Mouse (Mus musculus) MEL (cell line): ENCODE data around the gene Nudt22. TPM values are rescaled to one million over a fixed set of nuclear protein-coding genes. Genes with fewer than 3 reads are reported as not detected.

ENCODE experiments used
- DNase-seq: peaks from one replicate; pipeline ENCODE4 v3.0.0; 2011; ENCODE audit warnings: low read depth, low spot score
- H3K27ac ChIP-seq: 2 replicates; pipeline ENCODE4 v1.5.1; 2012; ENCODE audit warnings: low read depth, mild to moderate bottlenecking, control low read depth, low read length, moderate library complexity; ENCODE audit not compliant: control insufficient read depth
- H3K27me3 ChIP-seq, 2 experiments: fragments of 150-350 bp in 1 of 2; sonication (generic) in 1 of 2; 2 replicates each; pipeline ENCODE4 v1.6.1; 2012; ENCODE audit warnings: low read length in 2 of 2, mild to moderate bottlenecking in 2 of 2, improper control_type of control experiment in 1 of 2, moderate library complexity in 1 of 2; ENCODE audit not compliant: insufficient read depth in 2 of 2, control insufficient read depth in 1 of 2
- H3K36me3 ChIP-seq, 2 experiments: 2 replicates each; pipeline ENCODE4 v1.6.1; 2012 to 2014; ENCODE audit warnings: low read length in 2 of 2, improper control_type of control experiment in 1 of 2, inconsistent platforms in 1 of 2, mild to moderate bottlenecking in 1 of 2; ENCODE audit not compliant: insufficient read depth in 2 of 2, control insufficient read depth in 1 of 2
- H3K4me1 ChIP-seq, 2 experiments: fragments of 150-350 bp in 1 of 2; sonication (generic) in 1 of 2; 2 replicates each; pipeline ENCODE4 v1.6.1; 2012; ENCODE audit warnings: low read length in 2 of 2, improper control_type of control experiment in 1 of 2, mild to moderate bottlenecking in 1 of 2; ENCODE audit not compliant: insufficient read depth in 2 of 2, control insufficient read depth in 1 of 2
- H3K4me3 ChIP-seq, 2 experiments: fragments of 150-350 bp in 1 of 2; sonication (generic) in 1 of 2; 2 replicates each; pipeline ENCODE4 v1.5.1; 2012; ENCODE audit warnings: low read depth in 2 of 2, low read length in 2 of 2, mild to moderate bottlenecking in 2 of 2, moderate library complexity in 2 of 2, control low read depth in 1 of 2, improper control_type of control experiment in 1 of 2; ENCODE audit not compliant: control insufficient read depth in 1 of 2, insufficient read depth in 1 of 2
- H3K79me2 ChIP-seq: 2 replicates; pipeline ENCODE4 v1.6.1; 2012; ENCODE audit warnings: mild to moderate bottlenecking, low read length, moderate library complexity; ENCODE audit not compliant: control insufficient read depth, poor library complexity, insufficient read depth
- H3K9ac ChIP-seq: 2 replicates; pipeline ENCODE4 v1.6.1; 2012; ENCODE audit warnings: low read depth, mild to moderate bottlenecking, control low read depth, low read length, moderate library complexity; ENCODE audit not compliant: control insufficient read depth, poor library complexity, severe bottlenecking
- H3K9me3 ChIP-seq: fragments of 150-350 bp; sonication (generic); replicated peaks from 2 replicates; pipeline ENCODE4 v1.6.1; 2012; ENCODE audit warnings: mild to moderate bottlenecking, low read length, improper control_type of control experiment, moderate library complexity; ENCODE audit not compliant: insufficient read depth
- BHLHE40 ChIP-seq: IDR thresholded peaks from 2 replicates; pipeline ENCODE4 v1.6.1; 2012; ENCODE audit warnings: low read depth, mild to moderate bottlenecking, inconsistent platforms, low read length, improper control_type of control experiment, borderline replicate concordance
- CHD1 ChIP-seq: IDR thresholded peaks from 2 replicates; pipeline ENCODE4 v1.6.1; 2012; ENCODE audit warnings: low read depth, mild to moderate bottlenecking, inconsistent platforms, low read length, improper control_type of control experiment
- CHD2 ChIP-seq: IDR thresholded peaks from 2 replicates; pipeline ENCODE4 v1.6.1; 2011; ENCODE audit warnings: low read length, improper control_type of control experiment
- CTCF ChIP-seq, 3 experiments: IDR thresholded peaks in 2 of 3; conservative IDR thresholded peaks in 1 of 3; 2 replicates each; pipeline ENCODE4 v1.5.1; 2011 to 2012; ENCODE audit warnings: low read length in 3 of 3, low read depth in 2 of 3, mild to moderate bottlenecking in 2 of 3, improper control_type of control experiment in 1 of 3, inconsistent platforms in 1 of 3, mixed read lengths in 1 of 3, moderate library complexity in 1 of 3; ENCODE audit not compliant: control insufficient read depth in 1 of 3, insufficient read depth in 1 of 3, poor library complexity in 1 of 3, severe bottlenecking in 1 of 3
- E2F4 ChIP-seq: IDR thresholded peaks from 2 replicates; pipeline ENCODE4 v1.6.1; 2011; ENCODE audit warnings: low read depth, low read length, improper control_type of control experiment, borderline replicate concordance
- ELF1 ChIP-seq: IDR thresholded peaks from 2 replicates; pipeline ENCODE4 v1.6.1; 2014; ENCODE audit warnings: low read depth, mild to moderate bottlenecking, inconsistent platforms, low read length, improper control_type of control experiment, moderate library complexity
- EP300 ChIP-seq, 2 experiments: IDR thresholded peaks; 2 replicates each; pipeline ENCODE4 v1.6.1; 2011; ENCODE audit warnings: improper control_type of control experiment in 2 of 2, low read length in 2 of 2, low read depth in 1 of 2, mild to moderate bottlenecking in 1 of 2
- ETS1 ChIP-seq: IDR thresholded peaks from 2 replicates; pipeline ENCODE4 v1.6.1; 2012; ENCODE audit warnings: low read depth, mild to moderate bottlenecking, inconsistent platforms, low read length, improper control_type of control experiment, moderate library complexity
- GABPA ChIP-seq: IDR thresholded peaks from 2 replicates; pipeline ENCODE4 v1.6.1; 2012; ENCODE audit warnings: low read depth, mild to moderate bottlenecking, inconsistent platforms, low read length, improper control_type of control experiment, moderate library complexity
- GATA1 ChIP-seq: IDR thresholded peaks from 2 replicates; pipeline ENCODE4 v1.6.1; 2011; ENCODE audit warnings: low read depth, low read length, improper control_type of control experiment
- HCFC1 ChIP-seq: IDR thresholded peaks from 2 replicates; pipeline ENCODE4 v1.6.1; 2012; ENCODE audit warnings: low read depth, mild to moderate bottlenecking, inconsistent platforms, low read length, improper control_type of control experiment, moderate library complexity
- JUND ChIP-seq: IDR thresholded peaks from 2 replicates; pipeline ENCODE4 v1.6.1; 2011; ENCODE audit warnings: low read depth, mild to moderate bottlenecking, improper control_type of control experiment, low read length
- KAT2A ChIP-seq: conservative IDR thresholded peaks from 2 replicates; pipeline ENCODE4 v1.6.1; 2012; ENCODE audit warnings: low read depth, low read length, improper control_type of control experiment, inconsistent platforms
- MAFK ChIP-seq: IDR thresholded peaks from 2 replicates; pipeline ENCODE4 v1.6.1; 2011; ENCODE audit warnings: low read depth, mild to moderate bottlenecking, low read length, improper control_type of control experiment, borderline replicate concordance
- MAX ChIP-seq: IDR thresholded peaks from 2 replicates; pipeline ENCODE4 v1.6.1; 2011; ENCODE audit warnings: low read length, improper control_type of control experiment
- MAZ ChIP-seq: IDR thresholded peaks from 2 replicates; pipeline ENCODE4 v1.6.1; 2012; ENCODE audit warnings: low read depth, mild to moderate bottlenecking, inconsistent platforms, low read length, improper control_type of control experiment
- MEF2A ChIP-seq: IDR thresholded peaks from 2 replicates; pipeline ENCODE4 v1.6.1; 2014; ENCODE audit warnings: low read depth, mild to moderate bottlenecking, inconsistent platforms, low read length, improper control_type of control experiment; ENCODE audit not compliant: poor library complexity, insufficient replicate concordance, severe bottlenecking; ENCODE audit errors: extremely low read depth
- MXI1 ChIP-seq: IDR thresholded peaks from 2 replicates; pipeline ENCODE4 v1.6.1; 2011; ENCODE audit warnings: mild to moderate bottlenecking, low read depth, low read length, improper control_type of control experiment
- MYB ChIP-seq: IDR thresholded peaks from 2 replicates; pipeline ENCODE4 v1.6.1; 2011; ENCODE audit warnings: mild to moderate bottlenecking, low read depth, low read length, improper control_type of control experiment
- MYC ChIP-seq: IDR thresholded peaks from 2 replicates; pipeline ENCODE4 v1.6.1; 2011; ENCODE audit warnings: low read depth, mild to moderate bottlenecking, low read length, improper control_type of control experiment, moderate library complexity
- NELFE ChIP-seq: IDR thresholded peaks from 2 replicates; pipeline ENCODE4 v1.6.1; 2011; ENCODE audit warnings: low read depth, low read length, improper control_type of control experiment
- NRF1 ChIP-seq: IDR thresholded peaks from 2 replicates; pipeline ENCODE4 v1.6.1; 2014; ENCODE audit warnings: low read depth, mild to moderate bottlenecking, inconsistent platforms, low read length, improper control_type of control experiment, moderate library complexity; ENCODE audit not compliant: poor library complexity, insufficient read depth, severe bottlenecking
- POLR2A ChIP-seq, 2 experiments: IDR thresholded peaks; 2 replicates each; pipeline ENCODE4 v1.6.1; 2011 to 2012; ENCODE audit warnings: low read length in 2 of 2, mild to moderate bottlenecking in 2 of 2, control low read depth in 1 of 2, improper control_type of control experiment in 1 of 2, low read depth in 1 of 2, moderate library complexity in 1 of 2; ENCODE audit not compliant: control insufficient read depth in 1 of 2, insufficient read depth in 1 of 2, poor library complexity in 1 of 2
- POLR2AphosphoS2 ChIP-seq: IDR thresholded peaks from 2 replicates; pipeline ENCODE4 v1.6.1; 2011; ENCODE audit warnings: low read length, improper control_type of control experiment
- POLR2AphosphoS5 ChIP-seq: IDR thresholded peaks from 2 replicates; pipeline ENCODE4 v1.6.1; 2012; ENCODE audit warnings: low read depth, borderline replicate concordance, mild to moderate bottlenecking, inconsistent platforms, low read length, moderate library complexity, mixed read lengths
- RAD21 ChIP-seq: IDR thresholded peaks from 2 replicates; pipeline ENCODE4 v1.6.1; 2011; ENCODE audit warnings: mild to moderate bottlenecking, low read depth, low read length, improper control_type of control experiment
- RCOR1 ChIP-seq: IDR thresholded peaks from 2 replicates; pipeline ENCODE4 v1.6.1; 2012; ENCODE audit warnings: low read depth, mild to moderate bottlenecking, inconsistent platforms, low read length, improper control_type of control experiment
- SIN3A ChIP-seq: IDR thresholded peaks from 2 replicates; pipeline ENCODE4 v1.6.1; 2012; ENCODE audit warnings: low read length, improper control_type of control experiment, inconsistent platforms
- TAL1 ChIP-seq: IDR thresholded peaks from 2 replicates; pipeline ENCODE4 v1.6.1; 2012; ENCODE audit warnings: mild to moderate bottlenecking, inconsistent platforms, low read length, moderate library complexity, mixed read lengths
- TCF12 ChIP-seq: IDR thresholded peaks from 2 replicates; pipeline ENCODE4 v1.6.1; 2014; ENCODE audit warnings: low read depth, mild to moderate bottlenecking, inconsistent platforms, low read length, improper control_type of control experiment, moderate library complexity
- UBTF ChIP-seq: IDR thresholded peaks from 2 replicates; pipeline ENCODE4 v1.6.1; 2012; ENCODE audit warnings: low read depth, mild to moderate bottlenecking, inconsistent platforms, low read length, improper control_type of control experiment, moderate library complexity, borderline replicate concordance; ENCODE audit not compliant: insufficient read depth
- USF1 ChIP-seq: IDR thresholded peaks from 2 replicates; pipeline ENCODE4 v1.6.1; 2014; ENCODE audit warnings: low read depth, mild to moderate bottlenecking, inconsistent platforms, low read length, improper control_type of control experiment, moderate library complexity
- USF2 ChIP-seq, 2 experiments: IDR thresholded peaks; 2 replicates each; pipeline ENCODE4 v1.6.1; 2011 to 2012; ENCODE audit warnings: improper control_type of control experiment in 2 of 2, low read length in 2 of 2, borderline replicate concordance in 1 of 2, inconsistent platforms in 1 of 2, low read depth in 1 of 2, mild to moderate bottlenecking in 1 of 2; ENCODE audit not compliant: insufficient read depth in 1 of 2
- ZC3H11A ChIP-seq: IDR thresholded peaks from 2 replicates; pipeline ENCODE4 v1.6.1; 2012; ENCODE audit warnings: low read depth, mild to moderate bottlenecking, inconsistent platforms, low read length, improper control_type of control experiment
- ZKSCAN1 ChIP-seq: IDR thresholded peaks from 2 replicates; pipeline ENCODE4 v1.6.1; 2012; ENCODE audit warnings: low read depth, mild to moderate bottlenecking, inconsistent platforms, low read length, improper control_type of control experiment, moderate library complexity
- ZMIZ1 ChIP-seq: IDR thresholded peaks from 2 replicates; pipeline ENCODE4 v1.6.1; 2012; ENCODE audit warnings: low read depth, mild to moderate bottlenecking, inconsistent platforms, low read length, improper control_type of control experiment, moderate library complexity
- ZNF384 ChIP-seq: IDR thresholded peaks from 2 replicates; pipeline ENCODE4 v1.6.1; 2012; ENCODE audit warnings: low read depth, mild to moderate bottlenecking, inconsistent platforms, low read length, improper control_type of control experiment
- polyA plus RNA-seq, 2 experiments: library from polyadenylated mRNA; stranded (reverse) in 1 of 2; unstranded in 1 of 2; fragments of >175 nt in 1 of 2; fragments of >200 nt in 1 of 2; gene quantifications; 2 replicates each; pipeline versions ENCODE4 v1.2.1 to v1.2.4; 2012; ENCODE audit warnings: low replicate concordance in 2 of 2, low read depth in 1 of 2; ENCODE audit not compliant: insufficient read length in 2 of 2, insufficient read depth in 1 of 2, missing spikeins in 1 of 2
- total RNA-seq: library from RNA; depleted of rRNA; stranded (reverse); fragments of 300-350 nt; gene quantifications from 2 replicates; pipeline ENCODE4 v1.2.3, GENCODE M21; 2012; rRNA removed

Nudt22 gene
- 23.8 and 32.1 TPM in 2 replicates for total RNA-seq
- polyA plus RNA-seq, result 10 to 100 TPM in 1 of 2 experiments, not detected in 1; 30.8 TPM

DNA sequence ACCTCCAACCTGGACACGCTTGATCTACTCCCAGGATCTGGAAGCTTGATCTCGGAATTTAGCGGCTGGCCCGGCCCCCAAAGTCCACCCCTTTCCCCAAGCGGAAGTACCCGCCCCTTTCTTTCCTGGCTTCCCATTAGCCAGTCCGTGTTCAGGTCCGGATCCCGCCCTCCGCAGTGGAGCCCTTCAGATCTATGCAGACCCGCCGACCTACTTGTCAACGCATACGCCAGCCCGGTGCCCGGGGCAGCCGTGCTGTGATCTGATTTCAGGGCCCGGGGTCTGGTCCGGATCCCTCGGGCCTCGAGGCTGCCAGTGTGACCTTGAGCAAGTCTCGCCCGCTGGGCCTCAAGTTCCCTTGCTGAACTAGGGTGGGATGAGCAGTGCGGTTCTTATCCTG, at the start of gene Nudt22, which contains the start of gene Trpt1:
TSS of gene Nudt22 (minus strand) at position 112 of the 400 bp plus-strand sequence.
TSS of gene Trpt1 (plus strand) at position 126 of the 400 bp plus-strand sequence.
- Histone ChIP-seq H3K36me3 (peaks cover 2 to 3% of the 10 kb centered on the region in 2 experiments; a peak in 1 of 4 replicates), H3K79me2 (peaks cover 4% of the 10 kb centered on the region; the same call in 1 of the 2 replicates), H3K9ac (peak within 1 kb of the TSS; percentile 78), H3K27me3 (no peaks in the 10 kb centered on the region), H3K4me3 (peak within 1 kb of the TSS; percentile 63 to 89), H3K27ac (peak within 1 kb of the TSS; percentile 45), H3K4me1 (peaks cover 2 to 22% of the 10 kb centered on the region in 2 experiments; a peak in 3 of 4 replicates), H3K9me3 (no peaks in the 10 kb centered on the region)
- peak; percentile 94 for DNase-seq
- no peak for TF ChIP-seq ZMIZ1
- no peak for TF ChIP-seq BHLHE40
- peak; percentile 71 for TF ChIP-seq ELF1
- no peak for TF ChIP-seq ZNF384
- no peak for TF ChIP-seq MEF2A
- TF ChIP-seq CHD1, result no peak
- no peak for TF ChIP-seq TAL1
- TF ChIP-seq JUND, result no peak
- TF ChIP-seq GABPA, result no peak
- TF ChIP-seq MAX, result 0 out of 2 replicates have a peak, but pooled peaks have one; percentile 16
- no peak for TF ChIP-seq USF2 (IDR thresholded peaks at IDR 0.05; ENCODE audit: borderline replicate concordance in 1 of 2, insufficient read depth in 1 of 2, low read depth in 1 of 2, low read length in 2 of 2)
- no peak for TF ChIP-seq USF1
- TF ChIP-seq EP300 (IDR thresholded peaks at IDR 0.05; ENCODE audit: low read depth in 1 of 2, low read length in 2 of 2), result no peak
- no peak for TF ChIP-seq E2F4
- TF ChIP-seq HCFC1, result peak; percentile 65; the same call in 1 of the 2 replicates
- TF ChIP-seq SIN3A, result peak; percentile 56; the same call in 1 of the 2 replicates
- no peak for TF ChIP-seq UBTF
- TF ChIP-seq MAZ, result peak; percentile 20; the same call in 1 of the 2 replicates
- TF ChIP-seq POLR2AphosphoS5, result no peak
- TF ChIP-seq RAD21, result no peak
- no peak for TF ChIP-seq ZC3H11A
- peak; percentile 47; the same call in 1 of the 2 replicates for TF ChIP-seq TCF12
- peak; percentile 58 for TF ChIP-seq MXI1
- TF ChIP-seq MYB, result no peak
- TF ChIP-seq ZKSCAN1, result no peak
- peak; percentile 61 for TF ChIP-seq NELFE
- TF ChIP-seq MAFK, result no peak
- TF ChIP-seq CTCF (IDR thresholded peaks at IDR 0.05 in 2 of 3, conservative IDR thresholded peaks at IDR 0.05 in 1 of 3; ENCODE audit: control insufficient read depth in 1 of 3, insufficient read depth in 1 of 3, low read depth in 2 of 3, low read length in 3 of 3, poor library complexity in 1 of 3, severe bottlenecking in 1 of 3), result no peak
- TF ChIP-seq GATA1, result no peak
- TF ChIP-seq RCOR1, result no peak
- TF ChIP-seq ETS1, result no peak
- TF ChIP-seq POLR2A (IDR thresholded peaks at IDR 0.05; ENCODE audit: control insufficient read depth in 1 of 2, insufficient read depth in 1 of 2, low read depth in 1 of 2, low read length in 2 of 2, poor library complexity in 1 of 2), result peak; percentile 59 to 68; a peak in 3 of 4 replicates
- TF ChIP-seq MYC, result no peak
- TF ChIP-seq POLR2AphosphoS2, result peak; percentile 58; the same call in 1 of the 2 replicates
- no peak for TF ChIP-seq NRF1
- TF ChIP-seq KAT2A, result no peak
- no peak for TF ChIP-seq CHD2
